Mouse (Mus musculus): Measurements from ENCODE around the gene Coq10a. TPM values are rescaled to one million over a fixed set of nuclear protein-coding genes. Genes with fewer than 3 reads are reported as not detected.

The Coq10a gene
- polyA plus RNA-seq, 1 experiment from 2014 or later: 8.5 TPM

- ATAC-seq (peak; percentile 47; the same call in 1 of the 2 replicates), DNase-seq (peak; percentile 51)
- Histone ChIP-seq H3K4me3 (ENCODE audit: low read depth, low read length) (peak overlapping the region; percentile 42; the same call in 1 of the 2 replicates), H3K27ac (ENCODE audit: low read depth) (no peak overlapping the region), H3K36me3 (replicated peaks; ENCODE audit: insufficient read depth, low read length) (no peaks in the 10 kb centered on the region; the same call in 1 of the 2 replicates), H3K9ac (replicated peaks) (peak overlapping the region; percentile 51), H3K9me3 (ENCODE audit: low read length) (no peaks in the 10 kb centered on the region), H3K4me1 (ENCODE audit: insufficient read depth) (peaks cover 15% of the 10 kb centered on the region; the same call in 1 of the 2 replicates), H3K4me2 (ENCODE audit: low read depth, low read length) (peak overlapping the region; percentile 59), H3K27me3 (ENCODE audit: insufficient read depth, low read length) (no peaks in the 10 kb centered on the region)
- WGBS (ENCODE audit: insufficient replicate concordance): 38% methylated on average over 5 of the region's 5 CpGs
- no peak for TF ChIP-seq EP300 (IDR thresholded peaks at IDR 0.05; ENCODE audit: low read depth)
- TF ChIP-seq CTCF (IDR thresholded peaks at IDR 0.05; ENCODE audit: low read depth): no peak
Measured at GRCm38 (mm10) chr10:128400338-128400737, 31.5 kb upstream of the Coq10a start.

GRCm38 (mm10) chr10:128397466-128397865 is 28.7 kb upstream of the Coq10a start:
- H3K4me1 ChIP-seq (ENCODE audit: insufficient read depth): peaks cover 15% of the 10 kb centered on the region; the same call in 1 of the 2 replicates
- TF ChIP-seq CTCF (IDR thresholded peaks at IDR 0.05; ENCODE audit: low read depth): no peak
- TF ChIP-seq EP300 (IDR thresholded peaks at IDR 0.05; ENCODE audit: low read depth): no peak
- WGBS (ENCODE audit: insufficient replicate concordance): 73% methylated on average over 7 of the region's 7 CpGs
- no peak overlapping the region for H3K4me2 ChIP-seq (ENCODE audit: low read depth, low read length)
- no peak overlapping the region for H3K27ac ChIP-seq (ENCODE audit: low read depth)
- H3K4me3 ChIP-seq (ENCODE audit: low read depth, low read length): no peak overlapping the region
- DNase-seq: no peak
- H3K27me3 ChIP-seq (ENCODE audit: insufficient read depth, low read length): no peaks in the 10 kb centered on the region
- H3K9me3 ChIP-seq (ENCODE audit: low read length): no peaks in the 10 kb centered on the region
- peaks cover under 1% of the 10 kb centered on the region for H3K36me3 ChIP-seq (replicated peaks; ENCODE audit: insufficient read depth, low read length)
- no peak for ATAC-seq
- H3K9ac ChIP-seq (replicated peaks): no peak overlapping the region

GRCm38 (mm10) chr10:128396716-128397264 is 28.0 kb upstream of the Coq10a start:
- DNase-seq (no peak), ATAC-seq (no peak)
- TF ChIP-seq EP300 (IDR thresholded peaks at IDR 0.05; ENCODE audit: low read depth) (no peak), CTCF (IDR thresholded peaks at IDR 0.05; ENCODE audit: low read depth) (no peak)
- no peaks in the 10 kb centered on the region for H3K27me3 ChIP-seq (ENCODE audit: insufficient read depth, low read length)
- H3K36me3 ChIP-seq (replicated peaks; ENCODE audit: insufficient read depth, low read length): peaks cover 7% of the 10 kb centered on the region
- 68% methylated on average over 10 of the region's 10 CpGs for WGBS (ENCODE audit: insufficient replicate concordance)
- no peak overlapping the region for H3K9ac ChIP-seq (replicated peaks)
- no peak overlapping the region for H3K4me2 ChIP-seq (ENCODE audit: low read depth, low read length)
- peaks cover 15% of the 10 kb centered on the region; the same call in 1 of the 2 replicates for H3K4me1 ChIP-seq (ENCODE audit: insufficient read depth)
- peak overlapping the region; percentile 53; the same call in 1 of the 2 replicates for H3K27ac ChIP-seq (ENCODE audit: low read depth)
- no peaks in the 10 kb centered on the region for H3K9me3 ChIP-seq (ENCODE audit: low read length)
- H3K4me3 ChIP-seq (ENCODE audit: low read depth, low read length): no peak overlapping the region

- H3K4me2 ChIP-seq (ENCODE audit: low read depth, low read length): no peak overlapping the region
- peaks cover 15% of the 10 kb centered on the region; the same call in 1 of the 2 replicates for H3K4me1 ChIP-seq (ENCODE audit: insufficient read depth)
- no peak overlapping the region for H3K9ac ChIP-seq (replicated peaks)
- H3K27ac ChIP-seq (ENCODE audit: low read depth): peak overlapping the region; percentile 53; the same call in 1 of the 2 replicates
- WGBS (ENCODE audit: insufficient replicate concordance): 58% methylated on average over 11 of the region's 11 CpGs
- H3K9me3 ChIP-seq (ENCODE audit: low read length): no peaks in the 10 kb centered on the region
- ATAC-seq (peak; percentile 73), DNase-seq (no peak)
- H3K27me3 ChIP-seq (ENCODE audit: insufficient read depth, low read length): no peaks in the 10 kb centered on the region
- TF ChIP-seq EP300 (IDR thresholded peaks at IDR 0.05; ENCODE audit: low read depth): no peak
- TF ChIP-seq CTCF (IDR thresholded peaks at IDR 0.05; ENCODE audit: low read depth): no peak
- H3K36me3 ChIP-seq (replicated peaks; ENCODE audit: insufficient read depth, low read length): peaks cover 9% of the 10 kb centered on the region
- H3K4me3 ChIP-seq (ENCODE audit: low read depth, low read length): no peak overlapping the region
Measured at GRCm38 (mm10) chr10:128396017-128396673, 27.3 kb upstream of the Coq10a start.

- no peak overlapping the region for H3K27ac ChIP-seq (ENCODE audit: low read depth)
- H3K36me3 ChIP-seq (replicated peaks; ENCODE audit: insufficient read depth, low read length): peaks cover 50% of the 10 kb centered on the region
- no peak overlapping the region for H3K4me3 ChIP-seq (ENCODE audit: low read depth, low read length)
- no peaks in the 10 kb centered on the region for H3K9me3 ChIP-seq (ENCODE audit: low read length)
- ATAC-seq: no peak
- no peak for DNase-seq
- TF ChIP-seq CTCF (IDR thresholded peaks at IDR 0.05; ENCODE audit: low read depth) (no peak), EP300 (IDR thresholded peaks at IDR 0.05; ENCODE audit: low read depth) (no peak)
- no peak overlapping the region for H3K9ac ChIP-seq (replicated peaks)
- no peak overlapping the region for H3K4me2 ChIP-seq (ENCODE audit: low read depth, low read length)
- H3K4me1 ChIP-seq (ENCODE audit: insufficient read depth): peaks cover 13% of the 10 kb centered on the region; the same call in 1 of the 2 replicates
- WGBS (ENCODE audit: insufficient replicate concordance): 74% methylated on average over 6 of the region's 6 CpGs
- no peaks in the 10 kb centered on the region for H3K27me3 ChIP-seq (ENCODE audit: insufficient read depth, low read length)
Measured at GRCm38 (mm10) chr10:128391850-128392249, 23.1 kb upstream of the Coq10a start.

GRCm38 (mm10) chr10:128390366-128390765 is 21.6 kb upstream of the Coq10a start:
- Histone ChIP-seq H3K4me3 (ENCODE audit: low read depth, low read length) (no peak overlapping the region), H3K27me3 (ENCODE audit: insufficient read depth, low read length) (no peaks in the 10 kb centered on the region), H3K9ac (replicated peaks) (no peak overlapping the region), H3K9me3 (ENCODE audit: low read length) (no peaks in the 10 kb centered on the region), H3K36me3 (replicated peaks; ENCODE audit: insufficient read depth, low read length) (peaks cover 64% of the 10 kb centered on the region), H3K4me1 (ENCODE audit: insufficient read depth) (peaks cover under 1% of the 10 kb centered on the region; the same call in 1 of the 2 replicates), H3K4me2 (ENCODE audit: low read depth, low read length) (no peak overlapping the region), H3K27ac (ENCODE audit: low read depth) (no peak overlapping the region)
- TF ChIP-seq CTCF (IDR thresholded peaks at IDR 0.05; ENCODE audit: low read depth) (no peak), EP300 (IDR thresholded peaks at IDR 0.05; ENCODE audit: low read depth) (no peak)
- ATAC-seq (no peak), DNase-seq (no peak)
- WGBS (ENCODE audit: insufficient replicate concordance): 92% methylated on average over 12 of the region's 12 CpGs
